Mouse (Mus musculus): Measurements from ENCODE around the gene Foxp2. TPM values are rescaled to one million over a fixed set of nuclear protein-coding genes. Genes with fewer than 3 reads are reported as not detected.

The Foxp2 gene
- polyA plus RNA-seq (2017; shearing (Covaris generic)), result 0.26 TPM

DNA sequence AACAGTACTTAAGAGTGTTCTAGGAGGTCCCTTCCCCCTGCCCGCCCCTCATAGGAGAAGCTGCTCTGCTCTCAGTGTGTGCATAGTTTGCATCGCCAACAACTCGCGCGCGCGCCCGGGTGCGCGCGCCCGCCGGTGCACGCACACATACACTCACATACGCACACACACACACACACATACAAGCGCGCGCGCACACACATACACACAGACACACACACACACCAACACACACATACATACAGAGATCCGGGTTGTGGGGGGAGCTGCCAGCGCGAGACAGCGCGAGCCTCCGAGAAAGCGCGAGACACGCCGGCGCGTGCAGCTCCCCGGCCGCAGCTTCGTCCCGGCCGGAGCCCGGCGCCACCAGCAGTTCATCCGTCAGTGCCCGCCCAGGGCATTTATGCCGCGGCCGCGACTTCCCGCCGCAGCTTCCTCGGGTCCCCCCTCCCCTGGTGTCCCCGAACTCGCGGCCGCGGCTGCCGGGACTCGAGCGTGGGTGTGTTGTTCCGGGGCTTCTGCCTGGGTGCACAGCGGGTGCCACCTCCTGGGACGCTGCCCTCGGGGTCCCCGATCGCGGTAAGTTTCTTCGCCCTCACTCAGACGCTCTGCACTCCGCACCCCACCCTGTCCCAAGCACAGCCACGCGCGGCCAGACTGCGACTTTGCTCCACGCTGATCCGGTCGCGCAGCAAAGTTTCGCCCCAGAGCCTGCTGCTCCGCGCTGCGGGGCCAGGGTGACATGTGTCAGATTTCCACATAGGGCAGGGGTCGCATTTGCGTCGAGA lies at the start of gene Foxp2:
Gene Foxp2 (plus strand): TSS at position 167 of the 788 bp plus-strand sequence.

Other genes with a start within 250 kb of the Foxp2 start
- gene Ppp1r3a, start 146.1 kb upstream of the Foxp2 start, polyA plus RNA-seq (2017; shearing (Covaris generic)), result not detected

Data from CD4-positive, CD25-positive, alpha-beta regulatory T cell, adult 9 weeks (primary cell).